Mouse (Mus musculus) liver, adult 2 months (tissue): ENCODE measurements around the gene Slc9a9. TPM values are rescaled to one million over a fixed set of nuclear protein-coding genes. Genes with fewer than 3 reads are reported as not detected.

Experiments
- DNase-seq: peaks from one replicate; pipeline ENCODE4 v3.0.0-alpha.2; 2011; ENCODE audit warnings: low read depth, low spot score; ENCODE audit errors: extremely low read depth
- H3K27ac ChIP-seq: fragments of 200-500 bp; replicated peaks from 2 replicates; pipeline ENCODE4 v1.5.1; 2012; ENCODE audit warnings: low read depth, mild to moderate bottlenecking, control low read depth, inconsistent platforms, low read length; ENCODE audit not compliant: insufficient read depth
- H3K27me3 ChIP-seq: fragments of 200-500 bp; 2 replicates; pipeline ENCODE4 v1.6.1; 2012; ENCODE audit warnings: mild to moderate bottlenecking, moderate library complexity, low read length, inconsistent platforms; ENCODE audit not compliant: control insufficient read depth, insufficient read depth
- H3K36me3 ChIP-seq: fragments of 200-500 bp; 2 replicates; pipeline ENCODE4 v1.6.1; 2012; ENCODE audit warnings: low read length, inconsistent platforms; ENCODE audit not compliant: control insufficient read depth, insufficient read depth
- H3K4me1 ChIP-seq: fragments of 200-500 bp; 2 replicates; pipeline ENCODE4 v1.6.1; 2011; ENCODE audit warnings: low read length; ENCODE audit not compliant: control insufficient read depth, insufficient read depth
- H3K4me3 ChIP-seq: fragments of 200-500 bp; 2 replicates; pipeline ENCODE4 v1.5.1; 2011; ENCODE audit warnings: low read depth, mild to moderate bottlenecking, control low read depth, low read length, moderate library complexity; ENCODE audit not compliant: insufficient read depth
- H3K79me2 ChIP-seq: fragments of 200-500 bp; 2 replicates; pipeline ENCODE4 v1.6.1; 2012; ENCODE audit warnings: inconsistent platforms, mild to moderate bottlenecking, low read length, moderate library complexity; ENCODE audit not compliant: control insufficient read depth, insufficient read depth
- H3K9ac ChIP-seq: fragments of 200-500 bp; 2 replicates; pipeline ENCODE4 v1.6.1; 2012; ENCODE audit warnings: low read depth, mild to moderate bottlenecking, control low read depth, inconsistent platforms, low read length
- CTCF ChIP-seq: fragments of 200-500 bp; IDR thresholded peaks from 2 replicates; pipeline ENCODE4 v1.5.1; 2011; ENCODE audit warnings: low read depth, low read length, control low read depth
- POLR2A ChIP-seq: fragments of 200-500 bp; IDR thresholded peaks from 2 replicates; pipeline ENCODE4 v1.6.1; 2011; ENCODE audit warnings: low read length, control low read depth; ENCODE audit not compliant: insufficient read depth; ENCODE audit errors: extremely low read depth
- WGBS: fragments of 180-500 bp; shearing (Covaris S2); methylation state at CpG from one replicate; pipeline ENCODE4 v1.1.7; 2018; 5-methylcytosine and 5-hydroxymethylcytosine counted together
- polyA plus RNA-seq: library from polyadenylated mRNA; depleted of rRNA; stranded (reverse); fragments of >200 nt; gene quantifications from 2 replicates; pipeline ENCODE4 v1.2.3, GENCODE M21; 2012; rRNA removed
- total RNA-seq: library from RNA; depleted of rRNA; stranded (reverse); fragments of >200 nt; gene quantifications from 2 replicates; pipeline ENCODE4 v1.2.3, GENCODE M21; 2014; rRNA removed

The Slc9a9 gene
- total and polyA plus RNA-seq, 2 experiments, result 1.7 to 6.0 TPM

DNA sequence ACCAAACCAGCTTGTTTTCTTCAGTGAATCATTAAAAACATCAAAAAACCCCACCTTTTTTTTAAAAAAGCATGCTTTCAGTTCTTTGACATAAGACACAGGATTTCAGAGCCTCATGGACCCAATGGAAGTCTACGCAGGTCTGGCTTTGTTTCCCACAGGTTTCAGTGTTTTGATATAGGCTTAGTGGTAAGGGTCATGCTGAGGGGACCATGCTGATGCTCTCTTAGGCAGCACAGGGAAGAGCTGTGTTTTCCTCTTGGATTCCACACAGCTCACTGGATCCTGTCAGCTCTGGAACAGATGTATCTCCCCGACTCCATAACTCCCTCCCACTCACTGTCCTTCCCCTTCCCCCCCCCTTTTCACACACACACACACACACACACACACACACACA lies 597.2 kb downstream of the Slc9a9 start:
- H3K79me2 ChIP-seq, result no peaks in the 10 kb centered on the region
- TF ChIP-seq CTCF (no peak), POLR2A (no peak)
- DNase-seq, result no peak
- no peak overlapping the region for H3K4me3 ChIP-seq
- no peak overlapping the region for H3K9ac ChIP-seq
- H3K36me3 ChIP-seq, result no peaks in the 10 kb centered on the region
- 72% methylated on average over 2 of the region's 2 CpGs for WGBS
- H3K27ac ChIP-seq, result no peak overlapping the region
- H3K27me3 ChIP-seq, result no peaks in the 10 kb centered on the region
- H3K4me1 ChIP-seq, result no peaks in the 10 kb centered on the region

DNA sequence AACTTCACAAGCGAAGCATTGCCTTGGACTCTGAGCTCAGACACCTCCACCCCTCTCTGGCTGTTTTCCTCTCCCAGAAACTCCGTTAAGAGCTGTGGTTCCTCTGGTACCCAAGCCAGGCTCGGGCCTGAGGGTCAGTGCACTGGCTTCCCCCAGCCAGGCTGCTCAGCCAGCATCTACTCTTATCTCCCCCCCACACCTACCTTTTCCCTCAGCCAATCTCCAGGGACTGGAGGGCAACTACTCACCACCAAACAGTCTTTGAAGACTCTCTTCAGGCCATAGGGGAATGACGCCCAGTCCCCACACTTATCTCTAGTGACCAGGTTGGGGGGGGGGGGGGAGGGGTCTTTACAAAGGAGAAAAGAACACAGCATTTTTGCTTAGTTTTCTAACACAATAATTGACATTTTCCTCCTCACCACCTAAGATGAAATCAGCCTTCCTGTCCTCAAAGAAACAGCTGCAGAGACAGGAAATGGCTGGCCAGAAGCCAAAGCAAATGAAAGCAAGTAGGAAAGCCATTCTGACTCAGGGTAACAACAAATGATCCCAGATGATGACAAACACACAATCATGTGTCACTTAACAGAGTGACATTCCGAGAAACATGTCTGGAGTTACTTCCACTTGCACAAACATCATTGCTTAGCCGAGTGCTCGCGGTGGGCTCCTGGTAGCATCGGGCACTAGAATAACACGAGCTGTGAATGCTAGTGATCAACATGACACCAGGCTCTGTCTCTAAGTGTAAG lies 610.1 kb downstream of the Slc9a9 start:
- H3K9ac ChIP-seq, result no peak overlapping the region
- no peak overlapping the region for H3K4me3 ChIP-seq
- H3K79me2 ChIP-seq, result no peaks in the 10 kb centered on the region
- WGBS, result 74% methylated on average over 10 of the region's 10 CpGs
- H3K27ac ChIP-seq, result no peak overlapping the region
- H3K4me1 ChIP-seq, result peaks cover 3% of the 10 kb centered on the region; the same call in 1 of the 2 replicates
- no peaks in the 10 kb centered on the region for H3K27me3 ChIP-seq
- TF ChIP-seq POLR2A, result no peak
- no peak for TF ChIP-seq CTCF
- no peaks in the 10 kb centered on the region for H3K36me3 ChIP-seq
- DNase-seq, result peak; percentile 2

Other genes with a start within 250 kb of the Slc9a9 start
- 21.8 and 23.4 TPM in 2 replicates for gene 1190002N15Rik, start 131.8 kb upstream of the Slc9a9 start, total RNA-seq
- gene 1190002N15Rik, start 131.8 kb upstream of the Slc9a9 start, polyA plus RNA-seq, result 10.0 and 10.1 TPM in 2 replicates